Mouse (Mus musculus) granulocyte monocyte progenitor cell, adult 5-6 weeks (primary cell): ENCODE results near the gene Ahnak. TPM values are rescaled to one million over a fixed set of nuclear protein-coding genes. Genes with fewer than 3 reads are reported as not detected.

Source experiments
- ATAC-seq: replicated peaks from 2 replicates; pipeline ENCODE4 v1.8.0; 2016; ENCODE audit warnings: mild to moderate bottlenecking, moderate TSS enrichment, inconsistent platforms; ENCODE audit not compliant: poor library complexity, severe bottlenecking
- total RNA-seq, 2 experiments: library from RNA; stranded (forward) in 1 of 2; stranded (reverse) in 1 of 2; fragments of 200-712, 200-1000 nt in 1 of 2; fragments of >200 nt in 1 of 2; fragmentation: Nextera tagmentation in 1 of 2; gene quantifications; 2 replicates each; pipeline ENCODE4 v1.2.3; 2014 to 2017

The Ahnak gene
- total RNA-seq, 2 experiments from 2014 or later: 12.1 to 14.1 TPM

- peak; percentile 49 for ATAC-seq
Observed at GRCm38 (mm10) chr19:9060103-9060502, 71.0 kb downstream of the Ahnak start.

- ATAC-seq: no peak
Observed at GRCm38 (mm10) chr19:9061221-9061893, 72.3 kb downstream of the Ahnak start.

- ATAC-seq: peak; percentile 54
Observed at GRCm38 (mm10) chr19:9062822-9063221, 73.7 kb downstream of the Ahnak start.

GRCm38 (mm10) chr19:9063831-9064230, 74.7 kb downstream of the Ahnak start:
- ATAC-seq: no peak

- peak; percentile 58 for ATAC-seq
Observed at GRCm38 (mm10) chr19:9065621-9066561, 76.8 kb downstream of the Ahnak start.

- peak; percentile 38 for ATAC-seq
Observed at GRCm38 (mm10) chr19:9067292-9067691, 78.2 kb downstream of the Ahnak start.

- ATAC-seq: no peak
Observed at GRCm38 (mm10) chr19:9069687-9070307, 80.7 kb downstream of the Ahnak start.

GRCm38 (mm10) chr19:9070316-9070715, 81.2 kb downstream of the Ahnak start:
- ATAC-seq: no peak

- ATAC-seq: peak; percentile 70
Observed at GRCm38 (mm10) chr19:9071456-9072156, 82.5 kb downstream of the Ahnak start.

GRCm38 (mm10) chr19:9072157-9072530, 83.1 kb downstream of the Ahnak start:
- ATAC-seq: no peak

GRCm38 (mm10) chr19:9073776-9074411, 84.8 kb downstream of the Ahnak start:
- ATAC-seq: no peak

- peak; percentile 3; the same call in 1 of the 2 replicates for ATAC-seq
Observed at GRCm38 (mm10) chr19:9074424-9074823, 85.3 kb downstream of the Ahnak start.

GRCm38 (mm10) chr19:9075558-9075957, 86.5 kb downstream of the Ahnak start:
- ATAC-seq: no peak

- no peak for ATAC-seq
Observed at GRCm38 (mm10) chr19:9076035-9076434, 87.0 kb downstream of the Ahnak start.

GRCm38 (mm10) chr19:9076982-9077660, 88.0 kb downstream of the Ahnak start:
- 0 out of 2 replicates have a peak, but pooled peaks have one; percentile 26 for ATAC-seq

- ATAC-seq: no peak
Observed at GRCm38 (mm10) chr19:9079916-9080315, 90.8 kb downstream of the Ahnak start.

GRCm38 (mm10) chr19:9081311-9082190, 92.5 kb downstream of the Ahnak start:
- ATAC-seq: no peak
